Mouse (Mus musculus): Measurements from ENCODE around the gene Slc4a2. TPM values are rescaled to one million over a fixed set of nuclear protein-coding genes. Genes with fewer than 3 reads are reported as not detected.

Slc4a2 gene
- polyA plus RNA-seq, 1 experiment from 2014 or later, result 32.8 TPM

- DNase-seq (ENCODE audit: extremely low spot score, low spot score), result no peak
- H3K4me3 ChIP-seq, result peak overlapping the region; percentile 75
- H3K27me3 ChIP-seq (ENCODE audit: poor library complexity, severe bottlenecking), result peaks cover 11% of the 10 kb centered on the region
- peak overlapping the region; percentile 98 for H3K27ac ChIP-seq
- 90% methylated on average over 12 of the region's 12 CpGs for WGBS
- H3K36me3 ChIP-seq (replicated peaks), result peaks cover 51% of the 10 kb centered on the region
- peaks cover 48% of the 10 kb centered on the region for H3K4me1 ChIP-seq
- no peaks in the 10 kb centered on the region; the same call in 1 of the 2 replicates for H3K9me3 ChIP-seq
Observed at GRCm38 (mm10) chr5:24443927-24444326, 20.3 kb downstream of the Slc4a2 start.

DNA sequence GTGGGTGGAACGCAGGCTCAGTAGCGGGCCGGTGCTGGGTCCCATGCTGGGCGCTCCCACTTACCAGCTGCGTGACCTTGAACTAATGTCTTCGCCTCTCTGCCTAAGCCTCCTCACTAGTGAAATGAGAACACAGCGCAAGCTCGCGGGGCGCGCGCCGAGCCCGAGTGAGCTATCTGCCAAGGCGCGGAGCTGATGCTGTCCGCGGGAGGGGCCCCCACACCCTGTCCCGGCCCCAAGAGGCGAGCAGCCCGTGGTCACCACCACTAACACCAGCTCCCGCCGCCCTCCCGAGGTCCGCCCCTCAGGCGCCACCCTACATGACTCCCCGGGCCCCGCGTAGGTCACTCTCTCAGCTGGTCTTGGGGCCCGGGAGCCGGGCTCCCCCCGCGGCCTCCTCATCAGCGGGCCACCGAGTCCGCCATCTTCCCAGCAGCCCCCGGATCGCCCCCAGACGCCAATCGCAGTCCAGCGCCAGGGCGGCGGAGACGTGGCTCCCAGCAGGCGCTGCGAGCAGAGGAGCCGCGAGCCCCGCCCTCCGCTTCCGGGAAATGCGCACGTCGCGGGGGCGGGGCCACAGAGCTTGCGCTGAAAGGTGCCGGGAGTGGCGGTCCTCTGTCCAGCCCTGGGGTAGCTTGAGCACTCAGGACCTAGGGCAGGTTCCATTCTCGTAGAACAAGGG is 21.2 kb downstream of the Slc4a2 start, which contains the start of gene Fastk:
Gene Fastk, minus strand, starts transcription at position 542 of the 682 bp plus-strand sequence.
- WGBS, result under 1% methylated on average over 60 of the region's 60 CpGs
- peaks cover 48% of the 10 kb centered on the region for H3K4me1 ChIP-seq
- DNase-seq (ENCODE audit: extremely low spot score, low spot score), result peak; percentile 88
- peaks cover 20% of the 10 kb centered on the region for H3K27me3 ChIP-seq (ENCODE audit: poor library complexity, severe bottlenecking)
- H3K4me3 ChIP-seq, result peak within 1 kb of the TSS; percentile 75
- no peaks in the 10 kb centered on the region; the same call in 1 of the 2 replicates for H3K9me3 ChIP-seq
- peaks cover 41% of the 10 kb centered on the region for H3K36me3 ChIP-seq (replicated peaks)
- H3K27ac ChIP-seq, result peak within 1 kb of the TSS; percentile 98

- Histone ChIP-seq H3K36me3 (replicated peaks) (peaks cover 34% of the 10 kb centered on the region), H3K9me3 (no peaks in the 10 kb centered on the region; the same call in 1 of the 2 replicates), H3K27ac (peak overlapping the region; percentile 98), H3K27me3 (ENCODE audit: poor library complexity, severe bottlenecking) (peaks cover 26% of the 10 kb centered on the region), H3K4me1 (peaks cover 48% of the 10 kb centered on the region), H3K4me3 (peak overlapping the region; percentile 75)
- 61% methylated on average over 20 of the region's 20 CpGs for WGBS
- DNase-seq (ENCODE audit: extremely low spot score, low spot score), result no peak
Observed at GRCm38 (mm10) chr5:24445428-24446080, 21.9 kb downstream of the Slc4a2 start.

GRCm38 (mm10) chr5:24446630-24447029 is 23.0 kb downstream of the Slc4a2 start:
- 90% methylated on average over 7 of the region's 7 CpGs for WGBS
- peak overlapping the region; percentile 76 for H3K4me3 ChIP-seq

DNA sequence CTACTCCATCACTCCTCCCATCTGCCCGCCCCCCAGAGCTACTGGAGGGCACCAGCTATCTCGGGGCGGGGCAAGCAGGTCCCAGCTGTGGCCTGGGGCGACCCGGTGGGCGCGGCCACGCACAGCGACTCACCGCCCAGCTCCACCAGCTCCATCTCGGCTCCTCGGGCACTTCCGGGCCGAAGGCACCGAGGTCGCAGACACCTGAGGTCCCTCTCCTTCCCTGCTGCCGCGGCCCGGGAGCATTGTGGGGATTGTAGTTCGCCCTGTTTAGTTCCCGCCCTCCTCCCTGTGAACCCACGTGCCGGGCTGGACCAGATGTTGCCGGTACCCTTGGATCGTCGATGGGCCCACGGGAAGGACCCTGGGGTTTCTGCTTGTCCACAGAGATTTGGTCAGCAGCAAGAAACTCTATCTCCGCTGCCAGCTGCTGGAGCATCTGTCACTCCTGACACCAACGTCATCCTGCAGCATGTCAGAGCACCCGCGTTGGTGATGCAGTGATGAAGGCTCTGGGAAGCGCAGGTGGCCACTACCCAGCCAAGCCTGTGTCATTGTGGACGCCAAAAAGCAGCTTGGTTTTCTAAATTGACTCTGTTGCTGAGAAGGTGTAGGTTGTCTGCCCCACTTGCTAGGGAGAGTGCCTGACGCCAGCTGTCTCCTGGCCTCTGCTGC is 24.1 kb downstream of the Slc4a2 start, which contains the start of gene Tmub1:
Gene Tmub1, minus strand, starts transcription at position 231 of the 675 bp plus-strand sequence.
- peaks cover 60% of the 10 kb centered on the region for H3K4me1 ChIP-seq

More at GRCm38 (mm10) chr5:24446630-24447029, 23.0 kb downstream of the Slc4a2 start:
- peaks cover 57% of the 10 kb centered on the region for H3K4me1 ChIP-seq
- peaks cover 33% of the 10 kb centered on the region for H3K27me3 ChIP-seq (ENCODE audit: poor library complexity, severe bottlenecking)
- no peaks in the 10 kb centered on the region; the same call in 1 of the 2 replicates for H3K9me3 ChIP-seq
- 0 out of 2 replicates have a peak overlapping the region, but pooled peaks have one; percentile 25 for H3K27ac ChIP-seq
- no peak for DNase-seq (ENCODE audit: extremely low spot score, low spot score)
- H3K36me3 ChIP-seq (replicated peaks), result peaks cover 24% of the 10 kb centered on the region

DNA sequence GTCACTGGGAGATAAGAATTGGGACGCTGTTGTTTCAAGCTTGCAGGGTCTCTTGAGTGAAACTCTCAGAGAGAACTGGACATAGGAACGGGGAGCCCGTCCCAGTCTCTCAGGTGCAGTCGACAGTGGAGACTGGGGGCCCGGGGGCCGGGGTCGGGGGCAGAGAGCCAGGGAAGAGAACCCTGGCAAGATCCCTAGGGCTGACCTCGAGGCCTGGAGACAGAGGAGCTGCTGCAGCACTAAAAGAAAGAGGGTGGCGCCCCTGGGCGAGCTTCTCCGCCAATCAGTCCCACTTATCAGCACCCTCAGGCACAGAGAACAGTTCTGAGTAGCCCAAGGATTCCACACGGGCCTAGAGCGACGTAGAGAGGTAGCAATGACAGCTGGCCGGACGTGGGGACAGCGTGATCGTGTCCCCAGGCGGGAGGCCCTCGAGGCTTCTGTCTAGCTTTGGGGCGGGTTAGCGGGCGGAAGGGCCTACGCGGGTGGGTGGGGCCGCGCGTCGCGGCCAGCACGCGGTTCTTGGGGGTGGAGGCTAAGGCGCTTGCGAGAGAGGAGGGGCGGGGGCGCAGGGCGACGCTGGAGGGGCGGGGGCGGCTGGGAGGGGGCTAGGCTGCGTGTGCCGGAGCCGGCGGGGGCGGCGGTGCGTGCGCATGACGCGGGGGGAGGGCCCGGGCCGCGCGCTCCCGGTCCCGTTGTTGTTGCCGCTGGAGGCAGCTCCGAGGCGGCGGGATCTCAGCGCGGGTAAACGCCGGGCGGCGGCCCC is 27.8 kb downstream of the Slc4a2 start:
- Histone ChIP-seq H3K4me1 (peaks cover 68% of the 10 kb centered on the region), H3K36me3 (replicated peaks) (peaks cover 16% of the 10 kb centered on the region), H3K27me3 (ENCODE audit: poor library complexity, severe bottlenecking) (peaks cover 33% of the 10 kb centered on the region), H3K4me3 (peak overlapping the region; percentile 91), H3K9me3 (no peaks in the 10 kb centered on the region), H3K27ac (peak overlapping the region; percentile 96)
- peak; percentile 83 for DNase-seq (ENCODE audit: extremely low spot score, low spot score)
- WGBS, result 2% methylated on average over 64 of the region's 66 CpGs

More for the DNA sequence above, 24.1 kb downstream of the Slc4a2 start, which contains the start of gene Tmub1:
- WGBS, result 2% methylated on average over 34 of the region's 34 CpGs
- Histone ChIP-seq H3K27ac (peak within 1 kb of the TSS; percentile 87), H3K36me3 (replicated peaks) (peaks cover 12% of the 10 kb centered on the region), H3K4me3 (peak within 1 kb of the TSS; percentile 76), H3K27me3 (ENCODE audit: poor library complexity, severe bottlenecking) (peaks cover 33% of the 10 kb centered on the region), H3K9me3 (no peaks in the 10 kb centered on the region; the same call in 1 of the 2 replicates)
- DNase-seq (ENCODE audit: extremely low spot score, low spot score), result peak; percentile 85

GRCm38 (mm10) chr5:24452030-24452690 is 28.5 kb downstream of the Slc4a2 start, which contains the start of gene Agap3:
Gene Agap3 (plus strand): TSS chr5:24452177.
- Histone ChIP-seq H3K4me1 (peaks cover 63% of the 10 kb centered on the region), H3K9me3 (no peaks in the 10 kb centered on the region), H3K27ac (peak within 1 kb of the TSS; percentile 96), H3K4me3 (peak within 1 kb of the TSS; percentile 91), H3K36me3 (replicated peaks) (peaks cover 23% of the 10 kb centered on the region), H3K27me3 (ENCODE audit: poor library complexity, severe bottlenecking) (peaks cover 33% of the 10 kb centered on the region)
- under 1% methylated on average over 81 of the region's 85 CpGs for WGBS
- peak; percentile 55 for DNase-seq (ENCODE audit: extremely low spot score, low spot score)

DNA sequence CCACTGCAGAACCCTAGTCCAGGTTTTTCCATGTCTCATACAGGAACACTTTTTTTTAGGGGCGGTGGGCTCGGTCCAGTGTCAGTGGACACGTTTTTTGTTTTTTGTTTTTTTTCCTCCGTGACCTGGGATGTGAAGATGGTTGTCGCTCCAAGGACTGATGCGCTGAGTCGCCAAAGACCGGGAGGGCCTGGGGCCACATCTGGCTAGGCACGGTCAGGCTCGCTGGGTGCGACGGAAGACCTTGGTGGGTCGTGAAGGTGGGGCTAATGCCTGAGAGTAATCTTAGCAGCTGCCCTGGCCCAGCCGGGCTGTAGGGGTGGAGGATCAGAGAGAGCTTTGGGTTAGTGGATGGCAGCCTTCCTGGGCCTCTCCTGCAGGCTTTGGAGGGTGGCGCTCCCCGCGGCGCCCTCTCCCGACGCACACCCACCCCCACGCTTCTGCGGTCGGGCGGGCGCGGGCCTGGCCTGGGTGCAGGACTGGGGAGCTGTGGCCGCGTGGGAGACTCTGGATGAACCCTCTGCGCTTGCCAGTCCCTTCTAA is 29.1 kb downstream of the Slc4a2 start:
- 1% methylated on average over 29 of the region's 29 CpGs for WGBS
- Histone ChIP-seq H3K4me1 (peaks cover 57% of the 10 kb centered on the region), H3K27ac (peak overlapping the region; percentile 96), H3K9me3 (no peaks in the 10 kb centered on the region), H3K4me3 (peak overlapping the region; percentile 91), H3K36me3 (replicated peaks) (peaks cover 29% of the 10 kb centered on the region), H3K27me3 (ENCODE audit: poor library complexity, severe bottlenecking) (peaks cover 33% of the 10 kb centered on the region)
- no peak for DNase-seq (ENCODE audit: extremely low spot score, low spot score)

DNA sequence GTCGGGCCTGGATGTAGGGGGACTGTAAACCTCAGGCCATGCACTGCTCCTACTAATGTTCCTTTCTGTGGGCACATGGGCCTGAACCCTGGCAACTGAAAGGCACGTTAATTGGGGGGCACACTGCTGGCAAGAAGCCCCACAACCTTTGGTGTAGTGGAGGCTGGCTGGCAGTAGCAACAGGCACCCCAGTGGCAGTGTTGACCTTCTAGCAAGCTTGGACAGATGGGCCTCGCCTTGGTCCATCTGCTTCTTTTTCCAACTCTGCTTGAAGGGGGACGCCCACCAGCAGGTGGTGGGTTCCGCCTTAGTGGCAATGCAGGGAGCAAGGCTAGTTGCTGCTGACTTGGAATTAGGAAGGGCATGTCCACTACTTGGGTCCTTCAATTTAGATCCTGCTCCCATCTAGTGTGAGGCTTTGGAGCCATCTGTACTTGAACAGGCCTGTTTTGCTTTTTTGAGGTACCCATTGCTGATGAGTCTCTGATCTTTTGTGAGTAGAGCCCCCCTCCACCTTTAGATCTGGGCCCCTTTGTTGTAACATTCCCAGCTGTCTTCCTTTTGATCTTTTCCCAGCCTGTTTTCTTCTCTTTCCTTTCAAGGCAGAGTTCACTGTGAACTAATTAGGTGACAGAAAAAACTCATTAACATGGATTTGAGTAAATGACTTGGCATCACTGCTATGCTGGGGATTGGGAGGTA is 29.8 kb downstream of the Slc4a2 start:
- H3K36me3 ChIP-seq (replicated peaks), result peaks cover 35% of the 10 kb centered on the region
- 14% methylated on average over 5 of the region's 5 CpGs for WGBS
- H3K9me3 ChIP-seq, result no peaks in the 10 kb centered on the region
- peak overlapping the region; percentile 96 for H3K27ac ChIP-seq
- H3K4me1 ChIP-seq, result peaks cover 51% of the 10 kb centered on the region
- H3K27me3 ChIP-seq (ENCODE audit: poor library complexity, severe bottlenecking), result peaks cover 28% of the 10 kb centered on the region
- H3K4me3 ChIP-seq, result peak overlapping the region; percentile 91
- no peak for DNase-seq (ENCODE audit: extremely low spot score, low spot score)

DNA sequence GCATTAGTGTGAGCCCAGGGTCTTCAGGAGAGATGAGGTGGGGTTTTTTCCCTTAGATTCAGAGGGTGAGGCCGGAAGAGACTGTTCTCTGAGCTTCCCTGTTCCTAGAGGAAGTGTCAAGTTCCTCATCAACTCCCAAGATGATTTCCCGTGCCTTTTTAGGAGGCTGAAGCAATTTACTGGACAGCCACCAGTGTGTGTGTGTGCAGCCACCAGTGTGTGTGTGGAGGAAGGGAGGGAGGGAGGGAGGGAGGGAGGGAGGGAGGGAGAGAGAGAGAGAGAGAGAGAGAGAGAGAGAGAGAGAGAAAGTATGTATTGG is 30.3 kb downstream of the Slc4a2 start:
- peak overlapping the region; percentile 91 for H3K4me3 ChIP-seq
- WGBS, result 28% methylated on average over 2 of the region's 2 CpGs

GRCm38 (mm10) chr5:24455076-24455475 is 31.4 kb downstream of the Slc4a2 start:
- Histone ChIP-seq H3K9me3 (no peaks in the 10 kb centered on the region), H3K4me3 (peak overlapping the region; percentile 11; the same call in 1 of the 2 replicates), H3K27me3 (ENCODE audit: poor library complexity, severe bottlenecking) (peaks cover 11% of the 10 kb centered on the region), H3K27ac (0 out of 2 replicates have a peak overlapping the region, but pooled peaks have one; percentile 22), H3K36me3 (replicated peaks) (peaks cover 49% of the 10 kb centered on the region), H3K4me1 (peaks cover 51% of the 10 kb centered on the region)
- 67% methylated on average over 3 of the region's 3 CpGs for WGBS
- no peak for DNase-seq (ENCODE audit: extremely low spot score, low spot score)

More for the DNA sequence above, 30.3 kb downstream of the Slc4a2 start:
- H3K4me1 ChIP-seq, result peaks cover 51% of the 10 kb centered on the region
- peaks cover 41% of the 10 kb centered on the region for H3K36me3 ChIP-seq (replicated peaks)
- H3K27me3 ChIP-seq (ENCODE audit: poor library complexity, severe bottlenecking), result peaks cover 22% of the 10 kb centered on the region
- H3K27ac ChIP-seq, result peak overlapping the region; percentile 96; the same call in 1 of the 2 replicates
- H3K9me3 ChIP-seq, result no peaks in the 10 kb centered on the region
- DNase-seq (ENCODE audit: extremely low spot score, low spot score), result no peak
